Mouse (Mus musculus) granulocyte monocyte progenitor cell, adult 5-6 weeks (primary cell): ENCODE measurements at regions not wholly inside any gene's neighbourhood (a gene's known extent, or its start where the extent isn't known, plus 50 kb on each side); places are given as distances from the start of the nearest gene placed in this dataset.

Experiments
- ATAC-seq: replicated peaks from 2 replicates; pipeline ENCODE4 v1.8.0; 2016; ENCODE audit warnings: mild to moderate bottlenecking, moderate TSS enrichment, inconsistent platforms; ENCODE audit not compliant: poor library complexity, severe bottlenecking

DNA sequence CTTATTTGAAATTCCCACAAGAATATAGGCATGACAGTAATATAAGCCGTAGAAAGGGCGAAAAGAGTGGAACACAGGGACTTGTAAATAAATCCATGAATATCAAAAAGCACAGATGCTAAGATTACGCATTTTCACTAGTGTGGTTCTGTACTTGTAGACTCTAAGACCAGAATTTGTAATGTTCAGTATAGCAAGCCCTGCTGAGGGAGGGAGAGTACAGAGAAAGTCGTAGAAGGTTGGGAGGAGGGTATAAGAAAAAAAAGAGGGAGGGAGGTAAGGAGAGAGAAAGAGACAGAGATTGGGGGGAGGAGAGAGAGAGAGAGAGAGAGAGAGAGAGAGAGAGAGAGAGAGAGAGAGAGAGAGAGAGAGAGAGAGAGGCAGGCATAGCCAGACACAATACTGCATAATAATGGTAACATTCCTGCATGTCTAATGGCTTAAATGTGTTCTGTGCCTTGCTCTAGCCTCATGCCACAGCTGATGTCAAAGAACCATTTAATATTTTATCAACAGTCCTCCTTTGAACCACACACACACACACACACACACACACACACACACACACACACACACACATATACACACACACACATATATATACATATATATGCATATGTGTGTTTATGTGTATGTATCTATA is 354.1 kb upstream of the Tmem161b start:
- ATAC-seq: no peak

DNA sequence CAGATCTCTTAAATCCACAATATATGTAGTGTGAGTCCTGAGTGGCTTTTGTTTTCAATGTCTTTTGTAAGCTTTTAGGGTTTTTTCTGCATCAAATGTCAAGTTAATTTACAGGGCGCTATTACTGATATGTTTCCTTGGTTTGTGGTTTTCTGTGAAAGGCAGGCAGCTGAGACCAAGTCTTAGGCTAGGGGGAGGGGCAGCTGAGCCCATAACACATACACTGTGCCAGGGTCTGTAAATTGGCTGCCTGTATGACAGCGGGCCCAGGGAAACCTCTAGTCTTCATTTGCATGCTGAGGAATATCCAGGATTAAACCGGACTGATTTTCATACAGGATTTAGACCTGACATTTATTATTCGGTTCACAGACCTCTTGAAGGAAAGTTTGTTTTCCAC is 353.2 kb upstream of the Tmem161b start:
- ATAC-seq: no peak

DNA sequence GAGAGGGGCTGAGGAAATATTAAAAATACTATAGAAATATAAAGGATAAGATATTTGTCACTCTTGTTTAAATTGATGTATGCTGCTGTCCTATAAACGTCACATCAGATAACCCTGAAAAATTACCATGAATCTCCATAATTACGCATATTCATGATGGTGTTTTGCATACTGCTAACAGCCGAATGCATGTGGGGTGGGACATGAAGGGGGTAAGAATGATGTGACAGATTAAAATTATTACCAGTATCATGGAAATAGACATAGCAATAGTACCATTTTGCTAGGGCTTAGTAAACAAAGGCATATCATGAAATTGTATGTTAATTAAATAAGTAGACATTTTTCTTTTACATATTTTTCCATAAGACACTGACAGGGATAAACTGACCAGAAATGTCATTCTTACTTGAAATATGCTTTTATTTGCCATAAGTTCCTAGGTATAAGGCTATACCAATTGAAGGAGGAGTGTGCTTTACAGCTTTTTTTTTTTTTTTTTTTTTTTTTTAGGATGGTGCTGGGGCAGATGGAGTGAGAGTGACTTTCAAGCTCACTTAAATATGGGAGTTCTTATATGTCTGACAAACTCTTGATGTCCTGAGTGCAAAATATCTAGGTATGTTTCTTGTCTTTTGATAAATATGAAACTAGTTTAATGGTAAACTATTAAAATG is 349.8 kb upstream of the Tmem161b start:
- ATAC-seq: no peak

DNA sequence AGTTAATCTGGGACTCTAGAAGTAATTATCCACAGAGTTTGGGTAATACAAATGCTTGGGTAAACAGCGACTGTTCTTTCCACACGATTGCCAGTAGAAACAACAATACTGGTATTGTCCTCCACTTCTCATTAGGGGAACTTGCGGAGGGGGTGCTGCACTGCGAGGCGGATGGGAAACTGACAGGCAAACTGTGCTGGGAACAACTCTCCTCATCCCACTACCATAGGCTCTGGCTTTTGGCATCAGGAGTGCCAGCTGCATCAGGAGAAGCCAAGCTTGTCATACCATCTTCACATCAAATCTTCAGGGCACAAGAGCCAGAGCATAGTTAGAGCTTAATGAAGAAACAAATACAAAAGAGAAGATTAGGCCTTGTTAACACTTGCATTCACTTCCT is 349.2 kb upstream of the Tmem161b start:
- ATAC-seq: no peak

DNA sequence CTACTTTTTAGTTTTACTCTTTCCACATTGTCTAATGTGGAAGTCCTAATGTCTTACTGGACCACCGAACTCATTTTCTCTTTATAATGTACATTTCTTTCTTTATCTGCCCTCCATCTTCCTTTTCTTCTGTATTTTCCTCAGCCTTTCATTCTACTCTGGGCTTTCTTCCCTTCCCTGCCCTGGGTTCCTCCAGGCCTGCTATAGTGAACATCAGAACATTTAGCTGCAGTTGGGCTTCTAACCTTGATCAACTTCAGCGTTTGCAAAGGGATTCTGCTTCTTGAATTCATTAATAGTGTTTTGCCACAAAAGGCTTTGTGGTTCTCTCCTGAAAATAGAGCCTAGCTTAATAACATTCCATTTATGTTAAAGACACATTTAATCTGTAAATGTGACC is 342.5 kb upstream of the Tmem161b start:
- no peak for ATAC-seq

DNA sequence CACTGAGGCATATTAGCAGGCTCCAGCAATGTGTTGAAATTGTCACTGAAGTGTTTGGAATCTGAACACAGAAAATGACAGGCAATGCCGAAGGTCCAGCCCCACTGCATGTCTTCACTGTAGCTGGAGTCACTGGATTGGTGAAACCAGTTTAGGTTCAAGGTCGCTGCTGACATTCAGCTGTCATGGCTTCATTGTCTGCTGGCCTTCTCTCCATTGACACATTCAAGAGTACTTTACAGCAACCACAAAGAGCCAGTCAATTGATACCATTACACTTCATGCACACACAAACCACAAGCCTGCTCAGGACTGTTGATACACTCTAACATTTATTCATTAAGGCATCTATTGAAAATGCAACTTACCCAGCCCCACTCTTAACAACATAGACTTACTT is 341.8 kb upstream of the Tmem161b start:
- ATAC-seq: no peak

DNA sequence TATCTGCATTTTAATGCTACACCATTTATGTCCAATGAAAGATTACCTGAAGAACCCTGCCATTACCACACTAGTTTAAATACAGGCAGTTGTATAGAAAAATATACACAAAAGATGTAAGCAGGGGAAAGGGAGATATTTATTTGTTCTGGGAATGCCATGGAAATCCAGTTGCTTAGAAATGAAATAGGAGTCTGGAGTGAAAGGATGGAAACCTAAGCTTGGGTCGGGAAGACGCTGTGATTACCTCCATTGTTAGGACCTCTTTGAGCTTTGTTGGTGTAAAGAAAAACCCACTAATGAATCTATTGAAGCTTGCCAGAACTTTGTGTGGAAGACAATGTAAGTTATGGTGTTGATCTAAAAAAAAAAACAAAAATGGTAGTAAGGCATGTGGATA is 341.3 kb upstream of the Tmem161b start:
- no peak for ATAC-seq

DNA sequence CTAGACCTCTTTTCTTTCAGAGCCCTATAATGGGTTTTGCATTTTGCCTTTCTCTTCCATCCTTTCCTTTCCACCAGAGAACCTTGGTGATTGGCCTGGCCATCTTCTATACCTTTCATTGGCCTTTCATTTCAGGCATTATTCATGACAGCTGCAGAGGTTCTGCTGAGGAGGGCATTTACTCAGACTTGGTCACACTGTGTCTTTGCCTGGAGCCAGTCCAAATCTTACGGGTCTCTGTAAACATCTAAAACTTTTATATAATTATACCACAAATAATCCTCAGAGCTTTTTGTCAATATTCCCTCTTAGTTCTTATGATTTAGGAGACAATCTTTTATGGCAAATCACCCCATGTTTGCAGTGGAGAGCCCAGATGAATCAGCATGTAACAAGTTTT is 339.3 kb upstream of the Tmem161b start:
- no peak for ATAC-seq

DNA sequence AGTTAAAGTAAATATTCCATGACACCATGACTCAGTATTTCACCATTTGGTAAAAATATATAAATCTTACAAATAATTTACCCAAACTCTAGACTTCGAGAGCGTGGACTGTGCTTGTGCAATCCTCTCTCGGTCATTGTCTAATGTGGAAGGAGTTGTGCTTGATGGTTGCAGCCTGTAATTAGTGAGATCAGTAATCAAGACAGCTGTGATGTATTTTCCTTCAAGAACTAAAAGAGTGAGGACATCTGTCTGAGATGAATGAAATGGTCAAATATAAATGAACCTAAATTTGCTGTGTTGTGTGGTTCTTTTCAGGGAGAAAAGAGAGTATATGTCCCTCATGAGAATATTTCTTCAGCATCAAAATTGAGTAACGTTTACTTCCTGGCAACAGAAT is 338.3 kb upstream of the Tmem161b start:
- no peak for ATAC-seq

DNA sequence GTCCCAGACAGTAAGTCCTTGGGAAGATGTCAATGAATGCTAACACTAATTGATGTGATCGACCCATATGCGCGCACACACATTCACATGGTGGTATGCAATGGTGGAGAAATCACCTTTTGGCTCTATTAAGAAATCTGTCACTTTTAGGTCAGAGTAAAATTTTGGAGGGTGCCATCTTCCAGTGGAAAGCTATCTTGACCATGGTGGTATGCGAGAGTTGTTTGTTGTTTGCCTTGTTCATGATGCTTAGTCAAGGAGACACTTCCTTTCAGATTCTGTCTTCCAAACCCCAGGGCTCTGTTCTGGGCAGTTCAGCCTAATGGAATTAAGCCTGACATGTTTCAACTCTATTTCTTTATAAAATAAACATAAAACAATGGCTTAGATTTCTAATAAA is 337.9 kb upstream of the Tmem161b start:
- no peak for ATAC-seq

DNA sequence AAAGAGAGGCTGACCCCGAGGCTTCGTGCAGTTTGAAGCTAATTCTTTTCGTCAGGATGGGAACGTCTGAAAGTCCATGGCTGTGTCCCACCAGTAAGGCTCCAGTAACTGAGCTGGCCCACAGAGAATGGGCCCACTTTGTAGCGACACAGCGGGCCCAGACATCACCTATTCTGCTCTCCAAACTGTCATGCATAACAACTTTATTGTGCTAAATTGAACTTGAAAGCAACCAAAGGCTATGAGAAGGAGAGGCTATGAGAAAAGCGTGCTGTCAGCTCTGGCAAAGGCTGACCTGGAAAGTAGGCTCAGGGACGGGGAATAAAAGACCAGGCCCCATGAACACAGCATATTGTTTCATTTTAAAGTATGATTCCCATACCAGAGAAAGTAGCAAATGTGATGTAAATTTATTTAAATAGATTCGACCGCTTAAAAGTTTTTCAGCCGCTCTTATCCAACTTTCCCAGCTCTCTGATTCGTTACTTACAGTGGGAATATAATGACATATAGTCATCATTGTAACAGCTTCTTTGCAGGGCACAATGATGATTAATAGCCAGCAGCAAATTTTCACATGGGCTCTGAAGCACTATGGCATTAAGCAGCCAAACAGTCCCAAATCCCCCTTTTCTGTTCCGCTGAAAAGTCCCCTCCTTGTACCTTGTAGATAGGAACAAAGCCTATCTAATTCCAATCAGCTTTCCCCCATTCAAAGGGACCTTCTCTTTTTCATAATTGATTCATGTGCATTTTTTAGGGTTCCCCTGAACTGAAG is 337.1 kb upstream of the Tmem161b start:
- ATAC-seq: no peak

DNA sequence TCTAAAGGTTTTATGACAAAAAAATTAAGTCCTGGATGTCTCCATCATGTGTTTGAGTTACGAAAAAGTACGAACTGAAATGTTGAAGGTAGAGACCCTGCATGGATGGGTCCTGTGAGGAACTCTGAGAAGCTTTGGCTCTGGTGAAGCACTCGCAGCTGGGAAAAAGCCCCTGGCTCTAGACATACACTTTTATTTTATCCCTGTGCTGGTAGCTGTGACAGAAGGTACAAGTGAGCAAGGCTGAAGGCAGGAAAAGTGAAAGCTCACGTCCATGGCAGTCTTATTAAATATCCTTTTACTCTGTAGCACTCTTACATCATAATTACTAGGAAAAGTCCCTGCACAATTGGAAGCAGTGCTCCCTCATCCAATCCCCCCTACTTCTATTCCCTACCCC is 336.4 kb upstream of the Tmem161b start:
- no peak for ATAC-seq

DNA sequence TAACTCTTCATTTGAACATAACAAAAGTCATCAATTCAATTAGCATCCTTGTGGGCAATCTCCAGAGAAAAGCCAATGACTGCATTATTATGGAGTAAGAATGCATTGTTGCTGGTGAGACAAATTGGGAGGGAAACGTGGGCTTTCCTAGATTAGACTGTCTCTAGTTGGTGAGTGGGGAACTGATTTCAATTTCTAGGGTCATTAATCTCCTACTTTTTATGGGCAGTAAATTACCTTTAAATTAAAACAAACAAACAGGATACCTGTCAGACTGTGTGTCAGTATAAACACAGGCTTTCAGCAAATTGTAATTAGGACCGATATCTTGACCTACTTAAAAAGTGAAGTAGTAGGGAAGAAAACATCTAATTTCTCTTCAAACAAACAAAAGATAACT is 307.4 kb upstream of the Tmem161b start:
- ATAC-seq: no peak

DNA sequence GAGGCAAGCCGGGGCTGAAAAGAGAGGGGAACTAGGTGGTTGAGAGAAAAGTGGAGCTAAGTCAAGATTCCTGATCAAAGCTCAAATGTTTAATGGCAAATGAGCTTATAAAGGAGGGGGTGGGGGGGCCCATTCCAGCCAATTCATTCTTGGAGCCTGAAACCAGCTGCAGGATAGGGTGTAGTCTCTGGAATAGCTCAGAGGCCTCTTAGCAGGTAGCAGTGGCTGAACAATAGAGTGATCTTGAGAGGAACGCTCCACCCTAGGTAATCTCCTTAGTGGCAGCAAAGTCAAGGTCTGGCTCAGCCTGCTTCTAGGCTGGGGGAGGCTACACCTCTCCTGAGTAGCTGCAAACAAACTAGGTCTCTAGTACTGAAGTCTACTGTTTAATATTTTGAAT is 289.3 kb upstream of the Tmem161b start:
- ATAC-seq: no peak

DNA sequence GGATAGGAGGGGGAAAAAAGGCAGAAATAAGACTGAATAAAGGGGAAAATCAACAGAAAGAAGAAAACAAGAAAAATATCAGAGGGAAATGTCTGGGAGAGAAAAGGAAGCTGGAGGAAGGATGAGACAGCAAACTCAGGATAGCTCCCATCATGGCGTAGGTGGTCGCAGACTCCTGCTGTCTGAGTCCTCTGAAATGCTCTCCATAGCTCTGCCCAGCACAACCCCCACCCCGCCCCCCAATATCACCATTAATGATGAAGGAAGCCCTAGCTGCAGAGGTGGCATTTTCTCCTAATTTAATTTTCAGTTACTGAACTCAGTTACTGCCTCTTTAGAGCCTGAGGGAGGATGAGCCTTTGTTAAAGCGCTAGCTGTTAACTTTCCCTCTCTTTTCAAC is 275.6 kb upstream of the Tmem161b start:
- no peak for ATAC-seq

DNA sequence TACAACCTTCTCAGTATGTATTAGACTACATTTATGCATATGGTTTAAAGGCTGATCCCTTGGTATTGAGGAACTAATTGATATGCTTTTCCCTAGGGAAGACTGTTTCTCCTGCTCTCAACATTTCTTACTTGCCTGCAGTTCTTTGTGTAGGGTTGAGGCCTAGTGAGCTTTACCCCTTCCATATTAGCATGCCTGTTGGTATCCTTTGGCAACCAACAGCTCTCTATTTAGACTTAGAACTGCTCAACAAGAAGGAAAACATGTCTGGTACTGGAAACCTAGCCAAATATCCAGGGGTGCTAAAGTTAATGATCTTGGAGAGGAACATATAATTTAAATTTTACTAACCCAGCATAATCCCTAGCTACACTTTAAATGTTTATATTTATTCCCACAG is 270.9 kb upstream of the Tmem161b start:
- ATAC-seq: no peak

DNA sequence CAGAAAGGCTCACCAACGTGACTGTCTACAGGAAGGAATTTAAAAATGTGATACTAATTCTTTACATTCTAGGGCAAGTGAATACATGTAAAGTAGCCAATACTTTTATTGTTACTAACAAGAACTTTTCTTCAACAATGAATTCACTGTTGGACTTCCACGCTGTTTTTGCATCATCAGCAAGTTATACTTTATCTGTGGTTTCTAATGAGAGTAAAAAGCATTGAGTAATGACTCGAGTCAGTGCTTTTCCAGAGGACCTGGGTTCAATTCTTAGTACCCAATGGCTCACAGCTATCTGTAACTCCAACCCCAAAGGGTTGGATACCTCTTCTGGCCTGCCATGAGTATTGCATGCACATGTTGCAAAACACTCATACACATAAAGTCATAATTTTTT is 270.3 kb upstream of the Tmem161b start:
- no peak for ATAC-seq

DNA sequence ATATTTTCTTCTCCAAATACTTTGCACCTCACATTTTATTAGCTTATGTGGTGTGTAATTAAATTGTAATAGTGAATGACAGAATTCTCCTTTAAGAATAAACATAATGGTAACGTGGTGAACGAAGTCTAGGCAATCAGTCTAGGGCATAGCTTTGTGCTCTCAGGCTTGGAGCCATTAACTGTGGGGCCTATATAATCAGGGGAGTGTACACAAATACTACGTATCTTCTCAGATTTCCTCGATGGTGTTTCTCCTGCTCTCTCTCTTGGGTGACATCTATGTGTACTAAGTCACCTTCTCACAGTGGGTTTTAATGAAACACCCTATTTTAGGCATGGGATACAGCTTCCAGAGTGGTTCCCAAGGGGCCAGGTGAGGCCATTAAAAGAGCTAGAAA is 269.7 kb upstream of the Tmem161b start:
- ATAC-seq: no peak

DNA sequence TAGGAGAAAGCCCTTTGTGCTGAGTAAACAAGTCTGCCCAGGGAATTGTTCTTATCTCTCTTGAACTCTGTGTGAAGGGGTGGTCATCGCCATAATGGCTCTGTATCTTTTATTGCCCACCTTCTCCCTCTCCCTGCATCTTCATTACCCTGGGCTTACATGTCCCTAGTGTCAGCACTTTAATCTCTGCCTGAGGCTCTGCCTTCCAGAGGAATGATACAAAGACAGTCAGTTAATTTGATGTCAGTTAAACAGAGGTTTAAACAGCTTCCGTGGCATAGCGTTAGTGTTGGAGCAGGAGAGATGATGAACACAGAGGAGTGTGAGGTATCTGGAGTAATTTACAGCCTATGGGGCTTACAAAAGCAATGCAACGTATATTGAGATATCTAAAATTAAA is 269.2 kb upstream of the Tmem161b start:
- ATAC-seq: no peak

DNA sequence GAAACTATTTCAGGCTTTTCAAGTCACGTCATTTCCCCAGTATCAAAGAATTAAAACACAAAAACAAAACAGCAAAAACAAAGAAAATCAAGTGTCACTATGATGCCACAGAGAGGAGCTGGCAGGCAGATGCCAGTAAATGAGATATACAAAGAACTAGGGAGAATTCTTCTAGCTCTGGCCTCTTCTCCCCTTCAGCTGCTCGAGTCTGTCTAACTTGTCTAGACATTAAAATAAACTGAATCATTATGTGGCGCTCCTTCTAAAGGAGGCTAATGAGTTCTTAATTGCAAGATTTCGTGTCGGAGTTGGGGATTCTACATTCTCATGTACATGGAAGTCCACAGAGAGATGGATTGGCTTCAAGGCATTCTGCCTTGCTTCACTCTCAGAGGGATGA is 266.4 kb upstream of the Tmem161b start:
- no peak for ATAC-seq

DNA sequence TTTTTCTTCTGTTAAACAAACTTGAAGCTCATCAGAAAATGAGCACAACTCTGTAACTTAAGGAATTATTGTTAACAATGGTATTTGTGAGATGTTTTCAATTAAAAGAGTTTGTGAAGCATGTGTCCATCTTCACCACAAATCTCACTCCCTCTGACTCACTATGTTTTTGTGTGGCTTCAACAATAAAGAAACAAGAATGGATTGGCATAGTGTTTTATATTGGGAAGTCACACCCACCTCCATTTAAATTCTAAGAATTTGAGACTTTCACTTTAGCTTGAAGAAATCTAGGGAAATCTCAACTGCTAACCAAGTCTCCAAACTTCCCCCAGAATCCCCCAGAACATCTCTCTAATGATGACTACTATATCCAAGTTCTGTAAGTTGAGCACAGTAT is 243.6 kb upstream of the Tmem161b start:
- ATAC-seq: no peak

DNA sequence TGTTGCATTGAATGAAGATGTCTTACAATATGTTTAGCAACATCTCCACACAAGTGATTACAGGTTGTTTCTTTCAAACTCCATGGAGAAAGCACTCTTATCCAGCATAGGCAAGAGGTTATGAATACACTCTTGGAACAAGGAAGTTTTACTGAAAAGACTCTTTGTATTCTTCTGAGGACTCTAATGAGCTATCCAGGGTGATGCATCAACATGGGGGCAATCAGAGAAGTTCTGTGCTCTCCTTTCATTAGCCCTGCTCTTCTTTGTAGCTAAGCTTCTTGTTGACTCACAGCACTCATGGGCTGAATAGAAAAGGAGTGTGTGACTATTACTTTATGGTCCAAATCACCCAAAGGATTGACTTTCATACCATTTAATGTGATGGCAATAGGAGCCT is 242.6 kb upstream of the Tmem161b start:
- ATAC-seq: no peak
